Comparison of ENCODE assay signal across 18 mouse cellular contexts in genomic region chr1:50940131-50941039, GRCm38 (mm10). TPM values are rescaled to one million over a fixed set of nuclear protein-coding genes. Genes with fewer than 3 reads are reported as not detected.
DNase-seq lines count a peak whose midpoint lies in the region; ATAC-seq and TF ChIP-seq lines count a peak whose summit lies in the region.
"Had no signal": no experiment of that assay in that cellular context is flagged by ENCODE, and none has a peak within 500 bp of the region (broad histone marks: within the 10 kb centered on the region; RNA-seq: fewer than 3 reads in every experiment).

No protein-coding gene starts in this region.

- H3K4me2 ChIP-seq in forebrain, postnatal 0 days (ENCODE audit: low read depth) = no peak overlapping the region
- H3K4me2 ChIP-seq: limb, embryonic 13.5 days; lung, embryonic 15.5 days; midbrain, embryonic 13.5 days; neural tube, embryonic 12.5 days had no signal

- H3K36me3 ChIP-seq in forebrain, postnatal 0 days (ENCODE audit: insufficient read depth) = no peaks in the 10 kb centered on the region; the same call in 1 of the 2 replicates
- no peaks in the 10 kb centered on the region for H3K36me3 ChIP-seq in hindbrain, embryonic 10.5 days
- H3K36me3 ChIP-seq: limb, embryonic 13.5 days; lung, embryonic 15.5 days; neural tube, embryonic 12.5 days had no signal

- peak; percentile 56; the same call in 1 of the 2 replicates for ATAC-seq in forebrain, postnatal 0 days
- ATAC-seq: midbrain, embryonic 13.5 days had no signal

- TF ChIP-seq CTCF in lung, adult 2 months (IDR thresholded peaks at IDR 0.05; ENCODE audit: insufficient read depth, low read length) = no peak
- no peak for TF ChIP-seq CTCF in forebrain, postnatal 0 days (IDR thresholded peaks at IDR 0.05; ENCODE audit: low read depth)

- no peak overlapping the region for H3K9ac ChIP-seq in forebrain, postnatal 0 days
- H3K9ac ChIP-seq: limb, embryonic 13.5 days; lung, embryonic 15.5 days; midbrain, embryonic 13.5 days; neural tube, embryonic 12.5 days had no signal

- WGBS in lung, adult 2 months = 61% methylated on average over 7 of the region's 7 CpGs
- WGBS in forebrain, postnatal 0 days = 39% methylated on average over 7 of the region's 7 CpGs
- WGBS in hindbrain, embryonic 10.5 days = 86% methylated on average over 7 of the region's 7 CpGs

- H3K9me3 ChIP-seq in forebrain, postnatal 0 days (ENCODE audit: low read length) = no peaks in the 10 kb centered on the region
- H3K9me3 ChIP-seq in hindbrain, embryonic 10.5 days = no peaks in the 10 kb centered on the region
- H3K9me3 ChIP-seq: limb, embryonic 13.5 days; lung, embryonic 15.5 days; midbrain, embryonic 13.5 days; neural tube, embryonic 12.5 days had no signal

- H3K27ac ChIP-seq in forebrain, postnatal 0 days (ENCODE audit: low read depth, low read length) = no peak overlapping the region
- no peak overlapping the region for H3K27ac ChIP-seq in hindbrain, embryonic 10.5 days
- H3K27ac ChIP-seq: limb, embryonic 13.5 days; lung, embryonic 15.5 days; midbrain, embryonic 13.5 days; neural tube, embryonic 12.5 days had no signal

- no peak for TF ChIP-seq POLR2A in lung, adult 2 months (IDR thresholded peaks at IDR 0.05; ENCODE audit: borderline replicate concordance, extremely low read depth, low read depth, low read length)

- DNase-seq in lung, adult 18-20 months = peak; percentile 11 to 23
- no peak for DNase-seq in lung, adult 2 months
- peak; percentile 65 for DNase-seq in 416B (ENCODE audit: low read depth)
- DNase-seq in adipocyte (ENCODE audit: low spot score) = peak; percentile 35
- DNase-seq in forebrain, postnatal 0 days = no peak
- DNase-seq in hindbrain, embryonic 10.5 days (ENCODE audit: low spot score) = no peak
- no peak for DNase-seq in testis, postnatal 10 days (ENCODE audit: low spot score)
- DNase-seq in ovary, postnatal 14 days (ENCODE audit: low spot score) = no peak
- DNase-seq: adrenal gland, postnatal 25 days; cerebellum, adult 11-12 months; heart, postnatal 36 days; kidney, postnatal 10 days; right cerebral cortex, postnatal 25 days; thymus, postnatal 4 days had no signal

- no peaks in the 10 kb centered on the region for H3K4me1 ChIP-seq in lung, adult 2 months (ENCODE audit: control insufficient read depth, insufficient read depth, low read length)
- no peaks in the 10 kb centered on the region for H3K4me1 ChIP-seq in forebrain, postnatal 0 days (ENCODE audit: insufficient read depth)
- H3K4me1 ChIP-seq in hindbrain, embryonic 10.5 days (replicated peaks) = no peaks in the 10 kb centered on the region
- H3K4me1 ChIP-seq: limb, embryonic 13.5 days; lung, embryonic 15.5 days; midbrain, embryonic 13.5 days; neural tube, embryonic 12.5 days had no signal

- no peak overlapping the region for H3K4me3 ChIP-seq in lung, adult 2 months (replicated peaks; ENCODE audit: extremely low read depth, low read depth, low read length)
- H3K4me3 ChIP-seq in forebrain, postnatal 0 days (ENCODE audit: low read depth, low read length) = no peak overlapping the region
- H3K4me3 ChIP-seq in hindbrain, embryonic 10.5 days = no peak overlapping the region
- H3K4me3 ChIP-seq: limb, embryonic 13.5 days; lung, embryonic 15.5 days; midbrain, embryonic 13.5 days; neural tube, embryonic 12.5 days had no signal

- no peaks in the 10 kb centered on the region for H3K27me3 ChIP-seq in forebrain, postnatal 0 days (ENCODE audit: insufficient read depth, low read length)
- H3K27me3 ChIP-seq in hindbrain, embryonic 10.5 days (ENCODE audit: insufficient read depth, poor library complexity, severe bottlenecking) = no peaks in the 10 kb centered on the region
- H3K27me3 ChIP-seq: limb, embryonic 13.5 days; lung, embryonic 15.5 days; midbrain, embryonic 13.5 days; neural tube, embryonic 12.5 days had no signal

RNA-seq across cellular contexts. Expression of gene Tmeff2, which starts 39.9 kb away (rescaled TPM):
- polyA plus RNA-seq in lung, adult 2 months (2012; rRNA removed) = 7.5 and 7.7 TPM in 2 replicates
- 37.2 and 38.9 TPM in 2 replicates for total RNA-seq in forebrain, postnatal 0 days (2014; rRNA removed)
- polyA plus RNA-seq in forebrain, postnatal 0 days (2015; fragmentation: Nextera tagmentation; extraction: Ambion mirVana) = 47.8 and 67.7 TPM in 2 replicates
- 10.6 and 11.9 TPM in 2 replicates for polyA plus RNA-seq in hindbrain, embryonic 10.5 days (2016; fragmentation: Nextera tagmentation; extraction: Ambion mirVana)

Comparison
In these comparisons a context has a peak if more than half of its experiments do, and no peak if none do; other contexts are left out.
1. DNase-seq: peak in lung, adult 18-20 months (2 of 2), 416B (single experiment) and adipocyte (single experiment); none in lung, adult 2 months (single experiment), forebrain, postnatal 0 days (single experiment), hindbrain, embryonic 10.5 days (single experiment), testis, postnatal 10 days (single experiment) and ovary, postnatal 14 days (single experiment).